Mouse (Mus musculus) neutrophil, adult 59 days (primary cell): ENCODE measurements around the gene Cnpy4. TPM values are rescaled to one million over a fixed set of nuclear protein-coding genes. Genes with fewer than 3 reads are reported as not detected.

Experiments
- total RNA-seq, 2 experiments: library from RNA; stranded (reverse); gene quantifications; 1 replicate in 1 of 2; 2 replicates in 1 of 2; pipeline ENCODE4 v1.2.4; 2023

The Cnpy4 gene
- 10 to 100 TPM in 1 of 2 experiments, 1 to 10 TPM in 1; 9.4 to 14.5 TPM for total RNA-seq

DNA sequence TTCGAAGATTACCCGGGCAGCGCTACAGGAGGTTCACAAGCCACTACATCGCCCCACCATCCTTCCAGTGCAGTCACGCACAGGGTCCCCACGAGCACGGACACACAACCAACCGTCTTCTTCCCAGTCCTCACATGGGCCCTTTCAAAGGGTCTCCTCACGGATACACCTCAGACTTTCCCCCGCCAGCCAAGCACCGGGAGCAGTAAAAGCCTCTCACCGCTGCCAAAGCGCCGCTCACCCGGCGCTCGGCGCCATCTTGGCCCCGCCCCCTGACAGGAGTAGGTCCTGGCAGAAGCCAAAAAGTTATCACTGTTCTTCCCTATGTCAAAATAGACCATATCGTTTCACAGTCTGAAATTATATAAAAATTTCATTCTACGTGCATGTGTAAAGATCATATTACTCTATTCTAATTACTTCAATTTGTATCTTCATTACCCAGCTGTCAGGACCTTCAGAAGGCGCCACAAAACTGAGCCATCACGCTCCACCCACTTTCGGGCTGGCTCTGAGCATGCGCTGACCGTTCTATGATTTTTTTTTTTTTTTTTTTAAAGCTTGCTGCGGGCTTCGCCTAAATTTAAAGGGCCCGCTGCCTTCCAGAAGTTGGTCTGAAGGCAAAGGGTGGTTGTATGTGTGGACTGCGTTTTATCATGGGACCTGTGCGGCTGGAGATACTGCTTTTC, at the start of gene Cnpy4, which contains the start of gene Taf6:
TSS of gene Cnpy4 (plus strand) at position 536 of the 689 bp plus-strand sequence.
TSS of gene Taf6 (minus strand) at position 502 of the 689 bp plus-strand sequence.

GRCm38 (mm10) chr5:138155443-138155976, 31.8 kb upstream of the Cnpy4 start, which contains the start of gene Zfp113:
Zfp113 (minus strand) TSS chr5:138155744.

DNA sequence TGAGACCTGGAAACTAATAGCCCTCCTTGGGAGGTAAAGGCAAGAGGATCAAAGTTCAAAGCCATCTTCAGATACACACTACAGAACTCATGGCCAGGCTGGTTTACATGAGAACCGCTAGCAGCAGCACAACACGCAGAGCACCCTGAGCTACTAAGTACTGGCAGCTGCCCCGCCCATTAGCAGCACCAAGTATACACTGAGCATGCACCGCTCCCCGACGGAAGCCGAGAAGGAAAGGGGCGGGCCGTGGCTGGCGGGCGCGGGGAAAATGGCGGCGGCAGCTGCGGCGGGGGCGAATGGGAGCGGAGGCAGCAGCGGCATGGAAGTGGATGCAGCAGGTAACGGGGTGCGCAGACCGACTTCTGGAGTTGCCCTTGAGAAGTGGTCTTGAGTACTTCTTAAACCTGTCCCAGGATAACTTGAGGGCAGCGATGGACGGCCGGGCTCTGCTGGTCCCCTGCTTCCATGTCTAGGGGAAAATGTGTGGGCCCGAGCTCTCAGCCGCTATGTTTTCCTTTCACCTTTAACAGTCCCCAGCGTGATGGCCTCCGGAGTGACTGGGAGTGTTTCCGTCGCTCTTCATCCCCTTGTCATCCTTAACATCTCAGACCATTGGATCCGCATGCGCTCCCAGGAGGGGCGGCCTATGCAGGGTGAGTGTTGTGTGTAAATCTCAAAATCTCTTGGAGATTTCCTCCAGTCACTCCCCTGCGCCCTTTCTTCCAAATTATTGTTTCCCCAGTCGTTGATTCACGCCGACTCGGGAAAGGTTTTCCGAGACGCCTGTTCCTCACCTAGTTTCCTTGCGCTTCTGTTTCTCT, 26.2 kb upstream of the Cnpy4 start, which contains the start of gene Cops6:
TSS of gene Cops6 (plus strand) at position 230 of the 824 bp plus-strand sequence.

GRCm38 (mm10) chr5:138171695-138172491, 15.4 kb upstream of the Cnpy4 start, which contains the start of the genes Ap4m1 and Mcm7:
Ap4m1 (plus strand) TSS chr5:138172002.
Mcm7 (minus strand) TSS chr5:138172422.

DNA sequence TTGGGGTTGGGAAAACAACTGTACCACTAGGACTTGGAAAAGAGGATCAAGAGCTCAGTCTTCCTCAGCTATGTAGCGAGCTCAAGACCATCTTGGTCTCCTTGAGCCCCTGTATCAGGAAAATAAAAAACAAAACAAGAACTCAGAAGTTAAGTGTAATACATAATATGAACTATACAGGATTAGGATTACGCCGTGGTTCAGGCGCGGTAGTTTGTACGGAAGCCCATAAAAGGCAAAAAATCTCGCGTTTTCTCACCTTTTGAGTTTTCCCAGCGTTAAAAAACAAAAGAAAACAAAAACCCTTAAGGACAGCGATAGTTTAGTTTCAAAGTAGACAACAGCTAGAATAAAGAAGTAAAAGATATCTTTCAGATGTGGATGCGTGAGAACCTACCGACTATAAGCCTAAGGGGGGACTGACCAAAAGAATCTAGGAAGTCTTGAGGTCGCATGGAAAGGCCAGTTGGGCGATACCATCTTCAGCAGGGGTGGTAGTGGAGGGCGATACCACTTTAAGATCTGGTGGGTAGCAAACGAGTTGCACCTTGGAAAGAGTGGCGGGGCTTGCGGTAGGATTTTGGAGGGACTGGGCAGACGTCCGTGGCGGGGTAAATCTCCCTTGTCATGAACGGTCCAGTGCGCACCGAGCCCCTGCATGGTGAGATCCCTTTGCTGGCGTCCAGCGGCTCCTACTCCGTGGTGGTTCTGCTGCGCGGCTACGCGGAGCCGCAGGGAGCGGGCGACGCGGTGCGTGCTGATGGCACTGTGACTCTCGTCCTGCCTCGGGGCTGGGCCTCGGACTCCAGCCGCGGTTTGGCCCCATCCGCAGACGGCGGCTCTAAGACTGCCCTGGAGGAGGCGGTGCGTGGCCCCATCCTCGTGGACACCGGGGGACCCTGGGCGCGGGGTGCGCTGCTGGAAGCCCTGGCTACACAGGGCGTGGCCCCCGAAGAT, 6.8 kb downstream of the Cnpy4 start, which contains the start of gene Mblac1:
TSS of gene Mblac1 (plus strand) at position 544 of the 957 bp plus-strand sequence.

GRCm38 (mm10) chr5:138225700-138226099, 38.4 kb downstream of the Cnpy4 start, which contains the start of gene Nxpe5:
Nxpe5 (plus strand) TSS chr5:138225898.

Other genes with a start within 250 kb of the Cnpy4 start
- gene Gjc3, start 224.4 kb upstream of the Cnpy4 start, total RNA-seq = not detected
- gene Azgp1, start 206.0 kb upstream of the Cnpy4 start, total RNA-seq = under 1 TPM; 0.64 to 0.91 TPM
- not detected for gene Smok3a, start 166.2 kb upstream of the Cnpy4 start, total RNA-seq
- not detected for gene Smok3b, start 166.1 kb upstream of the Cnpy4 start, total RNA-seq
- not detected for gene Smok3c, start 134.3 kb upstream of the Cnpy4 start, total RNA-seq
- gene Zkscan1, start 102.4 kb upstream of the Cnpy4 start, total RNA-seq = 1 to 10 TPM; 6.8 to 8.4 TPM
- gene Zscan21, start 70.6 kb upstream of the Cnpy4 start, total RNA-seq = 1 to 10 TPM; 5.3 to 6.4 TPM
- 1 to 10 TPM; 4.4 to 4.8 TPM for gene Zfp113, start 31.7 kb upstream of the Cnpy4 start, total RNA-seq
- gene Cops6, start 26.4 kb upstream of the Cnpy4 start, total RNA-seq = 10 to 100 TPM; 40.2 to 44.5 TPM
- 10 to 100 TPM; 24.8 to 30.5 TPM for gene Ap4m1, start 15.5 kb upstream of the Cnpy4 start, total RNA-seq
- gene Mcm7, start 15.1 kb upstream of the Cnpy4 start, total RNA-seq = 100 to 1,000 TPM; 136 to 138 TPM
- 10 to 100 TPM; 23.3 to 24.1 TPM for gene Taf6, start within 50 bp of the Cnpy4 start, total RNA-seq
- gene Mblac1, start 6.8 kb downstream of the Cnpy4 start, total RNA-seq = 1 to 10 TPM; 4.1 to 4.8 TPM
- under 1 TPM; 0.64 to 0.75 TPM for gene Nxpe5, start 38.4 kb downstream of the Cnpy4 start, total RNA-seq
- 100 to 1,000 TPM; 171 to 172 TPM for gene Lamtor4, start 68.0 kb downstream of the Cnpy4 start, total RNA-seq
- 100 to 1,000 TPM; 118 to 120 TPM for gene BC037034, start 76.5 kb downstream of the Cnpy4 start, total RNA-seq
- gene Gal3st4, start 85.4 kb downstream of the Cnpy4 start, total RNA-seq = not detected
- gene Gm43720, start 92.5 kb downstream of the Cnpy4 start, total RNA-seq = not detected
- gene Gpc2, start 92.5 kb downstream of the Cnpy4 start, total RNA-seq = 1 to 10 TPM; 2.7 to 3.6 TPM
- 1 to 10 TPM; 1.4 to 2.7 TPM for gene Stag3, start 92.8 kb downstream of the Cnpy4 start, total RNA-seq
- gene Pvrig, start 154.5 kb downstream of the Cnpy4 start, total RNA-seq = 1 to 10 TPM; 1.3 to 1.7 TPM